Mouse (Mus musculus): ENCODE measurements at regions not wholly inside any gene's neighbourhood (a gene's known extent, or its start where the extent isn't known, plus 50 kb on each side); places are given as distances from the start of the nearest gene placed in this dataset.

DNA sequence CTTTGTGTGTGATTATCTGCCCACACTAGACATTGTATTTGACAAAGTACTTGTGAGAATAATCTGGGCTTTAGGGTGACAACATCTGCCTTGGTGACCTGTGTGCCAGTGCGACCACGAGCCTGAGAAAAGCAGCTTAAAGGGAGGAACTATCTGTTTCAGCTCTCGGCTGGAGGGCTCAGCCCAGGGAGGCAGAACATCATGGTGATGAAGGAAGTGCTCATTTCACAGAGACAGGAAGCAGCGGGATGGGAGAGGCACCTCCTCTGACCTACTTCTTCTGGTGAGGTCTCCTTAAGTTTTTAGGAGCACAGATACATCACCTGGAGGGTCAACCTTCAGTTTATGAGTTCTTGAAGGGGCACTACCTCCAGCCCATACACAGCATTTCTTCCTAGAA lies 89.8 kb downstream of the Kif26a start:
- no peak for DNase-seq (ENCODE audit: low read depth)

DNA sequence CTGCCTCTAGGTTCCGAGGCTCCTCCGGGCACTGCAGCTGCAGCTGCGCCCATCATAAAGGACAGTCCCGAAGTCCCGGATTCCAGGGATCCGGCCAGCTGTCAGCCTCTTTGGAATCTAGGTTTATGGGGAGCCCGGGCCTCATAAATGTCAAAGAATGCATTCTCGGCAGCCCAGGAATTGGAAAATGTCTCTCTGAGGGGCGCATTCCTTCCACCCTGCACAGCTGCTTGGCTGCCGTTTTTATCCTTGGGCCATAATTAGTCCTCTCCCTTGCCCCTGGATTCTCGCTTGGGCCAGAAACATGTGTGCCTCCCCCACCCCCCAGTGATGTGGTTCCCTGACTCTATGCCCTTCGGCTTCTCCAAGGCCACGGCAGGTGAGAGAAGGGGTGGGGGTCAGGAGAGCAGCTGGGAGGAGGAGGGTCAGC lies 91.1 kb downstream of the Kif26a start:
- DNase-seq (ENCODE audit: low read depth), result no peak

DNA sequence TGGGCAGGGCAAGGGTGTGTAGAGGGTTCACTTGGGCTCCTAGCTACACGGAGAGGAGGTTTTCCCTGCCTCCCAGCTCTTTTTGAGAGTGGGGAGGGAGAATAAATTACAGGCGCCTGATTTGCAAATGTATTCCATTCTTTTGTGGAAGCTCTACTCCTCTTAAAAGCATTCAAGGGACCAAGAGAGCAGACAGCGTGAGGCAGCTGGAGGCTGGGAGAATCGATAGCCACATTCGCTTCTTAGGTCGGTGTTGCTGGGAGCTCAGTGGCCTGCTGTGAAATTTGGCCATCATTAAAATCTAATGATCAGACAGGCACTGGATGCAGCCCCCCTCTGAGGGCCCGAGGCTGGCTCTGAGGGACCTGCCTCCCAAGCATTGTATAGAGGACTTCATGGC lies 92.8 kb downstream of the Kif26a start:
- DNase-seq (ENCODE audit: low read depth), result no peak

DNA sequence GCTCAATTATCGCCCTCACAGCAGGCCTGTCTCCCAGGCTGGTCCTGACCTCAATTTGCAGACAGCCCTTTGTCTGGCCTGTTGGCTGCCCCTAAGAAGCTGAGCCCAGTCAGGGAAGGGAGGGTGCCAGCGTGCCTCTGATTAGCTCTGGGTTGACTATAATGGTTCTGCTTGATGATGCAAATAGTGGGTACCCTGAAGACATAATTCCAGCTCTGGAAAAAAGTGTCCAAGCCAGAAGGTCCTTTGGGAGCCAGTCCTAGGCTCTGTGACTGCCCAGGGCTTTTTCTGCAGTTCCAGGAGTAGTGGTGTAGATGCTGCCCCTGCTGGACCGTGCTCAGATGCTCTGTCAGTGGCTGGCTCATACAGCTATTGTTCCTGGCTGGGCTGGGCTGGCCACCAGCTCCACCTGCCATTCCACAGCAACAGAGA lies 95.7 kb downstream of the Kif26a start:
- DNase-seq (ENCODE audit: low read depth), result no peak

DNA sequence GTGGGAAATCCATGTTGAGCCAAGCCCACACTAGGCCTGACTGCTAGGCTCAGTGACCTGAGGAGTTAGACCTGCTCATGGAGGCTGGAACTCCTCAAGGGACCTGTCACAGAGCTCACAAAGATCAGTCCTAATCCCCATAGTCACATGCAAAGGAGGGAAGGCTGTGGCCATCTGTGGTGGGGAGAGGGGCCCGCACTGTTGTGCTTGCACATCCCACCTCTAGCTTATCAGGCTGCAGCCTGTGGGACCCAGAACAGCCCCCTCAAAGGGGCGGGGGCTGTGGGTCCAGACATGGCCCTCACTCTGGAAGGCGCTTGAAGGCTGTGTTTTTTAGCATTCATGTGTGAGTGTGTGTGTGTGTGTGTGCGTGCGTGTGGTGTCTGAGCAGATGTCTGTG lies 97.2 kb downstream of the Kif26a start:
- no peak for DNase-seq (ENCODE audit: low read depth)

DNA sequence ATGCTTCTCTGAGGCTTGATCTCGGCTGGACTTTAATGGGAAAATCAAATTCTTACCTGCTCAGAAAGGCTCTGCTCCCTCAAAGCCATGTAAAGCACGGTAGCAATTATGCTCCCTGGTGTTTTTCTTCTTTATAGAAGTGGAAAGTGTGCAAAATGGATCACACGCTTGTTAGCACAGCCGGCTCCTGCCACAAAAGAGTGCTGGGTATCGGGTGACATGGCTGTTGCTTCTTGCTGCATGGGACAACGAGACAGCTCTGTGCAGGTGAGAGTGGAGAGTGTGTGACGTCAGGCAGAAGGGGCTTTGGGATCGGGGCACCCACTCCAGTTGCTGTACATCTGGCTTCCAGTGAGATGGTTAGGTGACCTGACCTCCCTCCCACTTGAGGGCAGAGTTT lies 104.9 kb downstream of the Kif26a start:
- no peak for DNase-seq (ENCODE audit: low read depth)

DNA sequence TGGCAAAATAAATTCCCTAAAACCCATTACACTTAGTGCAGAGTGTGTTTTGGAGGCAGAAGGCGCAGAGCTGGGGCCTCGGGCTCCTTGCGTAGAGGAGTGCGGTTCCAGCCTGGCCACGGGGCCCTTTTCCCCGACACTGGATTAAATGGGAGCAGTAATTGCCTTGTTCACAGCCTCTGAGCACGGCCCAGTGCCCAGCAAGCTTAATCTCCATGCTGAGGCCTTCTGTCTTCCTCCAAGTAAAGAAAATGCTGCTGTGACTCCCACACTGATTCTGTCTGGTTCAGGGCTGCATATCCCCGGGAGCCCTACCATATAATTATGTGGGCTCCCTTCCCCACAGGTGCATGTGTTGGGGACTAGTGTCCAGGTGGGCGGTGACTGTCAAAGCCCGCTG lies 107.5 kb downstream of the Kif26a start:
- DNase-seq (ENCODE audit: low read depth), result no peak

DNA sequence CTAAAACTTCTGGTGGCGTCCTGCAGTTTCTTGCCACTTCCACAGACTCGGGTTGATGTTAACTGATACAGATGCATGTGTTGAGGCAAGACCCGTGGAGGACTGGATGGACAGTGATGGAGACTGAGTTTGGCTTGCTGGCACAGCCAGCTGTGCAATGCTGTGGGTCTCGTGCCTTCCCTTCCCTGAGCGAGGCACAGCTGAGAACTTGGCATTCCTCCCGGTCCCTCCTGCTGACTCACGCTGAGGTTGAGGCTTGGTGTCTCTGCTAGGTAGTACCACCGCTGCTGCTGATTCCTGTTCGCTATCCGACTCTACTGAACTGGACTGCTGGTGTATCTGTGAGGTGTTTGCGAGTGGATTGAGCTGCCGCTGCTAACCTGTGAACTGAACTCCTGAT lies 109.2 kb downstream of the Kif26a start:
- DNase-seq (ENCODE audit: low read depth), result no peak

DNA sequence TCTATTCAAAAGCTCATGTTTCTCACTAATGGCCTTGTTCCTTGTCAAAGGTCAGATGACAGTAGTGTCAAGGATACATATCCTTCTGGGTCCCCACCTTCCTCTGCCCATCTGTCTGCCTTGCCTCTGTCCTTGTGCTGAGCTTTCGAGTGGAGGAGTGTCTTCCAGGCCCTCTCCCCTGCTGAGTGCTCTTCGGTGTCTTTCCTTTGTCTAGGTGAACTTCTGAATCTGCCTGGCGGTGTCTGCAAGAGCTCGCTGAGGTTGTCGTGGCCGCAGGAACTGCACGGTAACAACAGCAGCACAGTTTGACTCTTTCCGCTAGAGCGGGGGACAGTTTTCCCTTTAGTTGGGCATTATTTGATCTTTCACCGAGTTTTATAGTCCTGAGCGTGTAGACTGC lies 111.7 kb downstream of the Kif26a start:
- DNase-seq (ENCODE audit: low read depth), result no peak

DNA sequence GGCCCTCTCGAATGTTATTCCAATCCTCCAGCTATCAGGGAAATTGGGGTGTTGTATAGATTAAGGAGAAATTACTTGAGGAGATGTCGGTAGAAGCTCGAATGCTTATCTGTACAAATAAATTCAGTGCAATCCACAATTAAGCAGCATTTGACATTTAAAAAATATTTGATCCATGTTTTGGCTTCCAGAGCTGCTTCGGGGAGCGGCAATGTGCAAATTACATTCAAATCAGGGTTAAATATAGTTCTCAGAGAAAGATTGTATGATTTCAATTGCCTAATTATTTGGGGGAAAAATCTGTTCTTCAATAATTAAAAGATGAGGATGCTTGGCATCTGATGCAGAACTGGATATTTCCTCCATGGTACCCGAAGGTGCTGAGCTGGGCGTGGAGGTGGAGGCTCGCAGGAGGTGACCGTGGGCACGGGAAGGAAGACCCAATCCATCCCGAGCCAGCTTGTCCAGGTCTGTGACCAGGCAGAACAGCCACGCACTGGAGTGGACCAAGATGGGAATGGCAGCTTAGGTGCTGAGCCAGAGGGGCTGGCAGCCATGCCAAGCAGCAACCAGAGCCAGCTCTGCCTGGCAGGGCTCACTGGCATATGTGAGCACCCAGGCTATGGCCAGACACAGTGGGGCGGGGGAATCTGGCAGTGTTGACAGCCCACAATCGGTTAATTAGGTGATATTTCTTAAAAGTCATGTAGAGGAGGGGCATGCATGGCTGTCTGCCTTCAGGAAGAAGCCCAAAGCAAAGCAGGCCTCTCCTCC lies 117.5 kb downstream of the Kif26a start:
- DNase-seq (ENCODE audit: low read depth), result no peak

DNA sequence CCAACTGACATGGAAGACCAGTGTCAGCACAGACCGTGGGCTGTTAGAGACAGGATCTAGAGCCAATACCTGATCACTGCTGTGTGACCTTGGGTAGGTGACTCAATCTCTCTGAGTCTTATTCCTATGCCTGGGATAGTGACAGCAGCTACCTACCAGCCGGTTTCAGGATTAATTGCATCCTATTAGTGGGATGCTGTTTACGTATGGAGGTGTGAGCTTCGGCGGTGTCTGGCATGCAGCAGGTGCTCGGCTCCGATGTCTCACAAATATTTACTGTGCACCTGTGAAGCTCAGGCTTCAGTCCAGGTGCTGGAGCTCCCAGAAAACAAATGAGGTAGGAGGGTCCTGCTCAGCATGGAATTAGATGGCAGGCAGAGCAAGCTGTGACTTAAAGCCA lies 118.2 kb downstream of the Kif26a start:
- DNase-seq (ENCODE audit: low read depth), result no peak

DNA sequence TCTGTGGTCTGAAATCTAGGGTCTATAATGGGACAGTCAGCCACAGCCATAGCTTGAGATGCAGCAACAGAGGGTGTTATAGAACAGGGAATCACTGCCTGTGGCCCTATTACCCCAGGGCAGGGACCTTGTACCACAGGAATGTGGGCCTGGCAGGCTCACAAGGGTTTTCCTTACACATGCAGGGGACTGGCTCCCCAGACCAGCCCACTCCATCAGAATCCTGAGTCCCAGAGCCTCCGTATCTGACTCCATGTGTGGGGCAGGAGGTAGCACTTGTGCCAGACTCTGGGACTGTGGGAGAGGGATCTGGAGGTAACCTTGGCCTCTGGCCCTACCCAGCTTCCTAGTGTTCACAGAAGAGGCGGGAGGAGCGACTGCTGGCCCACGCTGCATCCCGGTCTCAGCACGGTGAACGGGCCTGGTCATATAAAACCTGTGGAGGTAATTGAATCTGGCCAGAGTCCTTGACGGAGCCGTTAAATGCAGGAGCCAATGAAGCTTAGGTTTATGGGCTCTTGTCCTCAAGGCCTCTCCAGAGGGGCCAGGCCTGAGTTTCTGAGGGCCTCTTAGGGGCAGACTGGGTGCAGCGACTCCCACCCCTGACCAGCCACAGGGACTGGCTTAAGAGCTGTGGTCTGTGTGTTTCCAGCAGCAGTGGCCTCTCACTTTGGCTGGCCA lies 119.4 kb downstream of the Kif26a start:
- DNase-seq (ENCODE audit: low read depth), result no peak

DNA sequence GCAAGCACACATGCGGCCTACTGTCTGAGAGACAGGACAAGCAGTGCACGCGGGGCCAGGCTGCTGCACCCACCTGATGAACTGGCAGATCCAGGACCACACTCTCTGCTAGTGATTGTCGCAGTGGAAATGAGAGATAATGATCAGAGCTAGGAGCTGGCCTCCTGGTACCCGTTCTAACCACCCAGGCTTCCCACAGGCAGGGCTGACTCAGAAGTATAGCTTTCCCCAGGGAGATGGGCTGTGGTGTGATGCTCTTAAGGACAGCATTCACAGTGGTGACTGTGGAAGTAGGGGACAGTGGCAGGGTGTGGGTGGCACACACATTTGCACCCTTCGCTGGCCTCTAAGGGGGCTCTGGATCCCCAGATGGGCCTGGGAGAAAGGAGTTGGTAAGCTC lies 128.0 kb downstream of the Kif26a start:
- DNase-seq (ENCODE audit: low read depth), result no peak

DNA sequence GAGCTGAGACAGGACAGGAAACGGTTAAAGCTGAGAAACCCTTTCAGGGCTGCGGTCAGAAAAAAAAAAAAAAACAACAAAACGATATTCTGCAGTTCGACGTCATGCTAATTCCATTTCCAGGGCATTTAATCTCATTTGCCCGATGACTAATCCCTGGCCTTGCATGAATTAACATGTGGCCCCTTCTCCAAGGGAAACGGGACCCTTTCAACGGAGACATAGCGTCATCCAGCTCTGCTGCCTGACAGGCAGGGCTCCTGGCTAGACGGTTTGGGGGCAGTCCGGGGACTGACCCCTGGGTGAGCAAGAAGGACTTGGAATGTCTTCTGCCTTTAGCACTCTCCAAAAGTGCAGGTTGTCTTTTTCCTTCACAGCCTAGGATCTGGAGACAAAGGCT lies 128.7 kb downstream of the Kif26a start:
- no peak for DNase-seq (ENCODE audit: low read depth)

DNA sequence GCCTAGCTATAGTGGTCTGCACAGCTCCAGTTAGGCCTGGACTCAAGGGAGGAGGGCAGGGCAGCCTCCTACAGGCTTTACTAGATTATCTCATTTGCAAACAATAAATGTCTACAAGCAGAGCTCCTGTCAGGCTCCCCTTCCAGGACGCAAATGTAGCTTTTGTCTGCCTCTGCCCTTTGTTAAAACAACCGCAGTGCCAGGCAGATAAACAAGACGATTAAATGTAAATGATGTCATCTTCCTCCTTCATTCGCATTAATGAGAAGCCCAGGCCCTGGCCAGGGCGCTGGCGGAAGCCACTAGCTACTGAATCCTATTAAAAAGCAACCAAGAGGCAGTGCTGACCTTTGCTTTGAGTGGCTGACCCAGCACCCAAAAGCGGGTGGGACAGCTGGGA lies 130.6 kb downstream of the Kif26a start:
- DNase-seq (ENCODE audit: low read depth), result no peak

DNA sequence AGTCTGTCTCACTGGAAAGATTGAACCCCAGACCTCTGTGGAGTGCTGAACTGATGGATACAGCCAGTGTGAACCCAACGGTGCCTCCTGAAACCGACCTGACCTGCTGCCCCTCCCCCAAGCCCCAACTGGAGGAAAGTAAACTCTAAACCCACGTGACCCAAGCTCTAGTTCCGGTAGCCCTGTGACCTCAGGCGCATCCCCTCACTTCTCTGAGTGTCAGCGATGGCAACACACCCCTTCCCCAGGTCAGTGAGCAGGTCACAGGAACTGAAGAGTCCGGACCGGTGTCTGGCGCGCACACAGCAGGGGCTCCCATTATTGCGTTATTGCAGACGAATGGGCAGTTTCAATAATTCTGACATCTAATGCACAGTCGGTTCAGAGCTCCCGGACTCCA lies 131.5 kb downstream of the Kif26a start:
- no peak for DNase-seq (ENCODE audit: low read depth)

DNA sequence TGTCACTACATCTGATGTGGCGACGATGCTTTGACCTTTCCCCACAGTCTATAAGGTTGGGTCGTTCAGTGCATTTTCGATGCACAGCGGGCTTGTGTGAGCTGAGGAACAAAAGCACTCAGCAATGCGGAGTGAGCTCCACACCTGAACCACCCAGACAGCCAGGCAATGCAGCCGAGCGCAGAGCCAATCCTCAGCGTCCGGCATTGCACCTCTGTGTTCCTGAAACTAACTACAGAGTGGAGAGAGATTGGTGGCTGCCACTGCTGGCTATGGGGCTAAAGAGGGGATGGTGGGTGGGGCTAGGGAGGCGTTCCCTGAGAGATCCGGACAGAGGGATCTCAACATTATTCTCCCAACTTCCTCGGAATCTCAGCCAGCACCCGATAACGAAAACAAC lies 139.1 kb downstream of the Kif26a start:
- no peak for DNase-seq (ENCODE audit: low read depth)

DNA sequence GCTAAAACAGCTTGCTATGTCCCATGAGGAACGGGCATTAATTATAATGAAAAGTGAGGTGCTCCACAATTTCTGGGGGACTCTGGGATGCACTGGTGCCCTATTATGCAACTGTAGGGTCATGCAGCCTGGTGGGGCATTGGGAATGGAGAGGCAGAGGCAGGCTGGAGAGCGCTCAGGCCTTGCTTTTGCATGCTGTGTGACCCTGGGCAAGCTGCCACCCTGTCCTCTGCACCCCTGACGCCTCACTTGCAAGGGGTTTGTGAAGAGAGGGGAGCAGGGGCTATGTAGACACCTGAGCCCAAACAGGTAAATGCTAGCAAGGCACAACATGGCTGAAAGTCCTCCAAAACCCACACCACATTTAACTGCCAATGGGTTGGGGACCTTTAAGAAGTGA lies 142.8 kb downstream of the Kif26a start:
- no peak for DNase-seq (ENCODE audit: low read depth)

DNA sequence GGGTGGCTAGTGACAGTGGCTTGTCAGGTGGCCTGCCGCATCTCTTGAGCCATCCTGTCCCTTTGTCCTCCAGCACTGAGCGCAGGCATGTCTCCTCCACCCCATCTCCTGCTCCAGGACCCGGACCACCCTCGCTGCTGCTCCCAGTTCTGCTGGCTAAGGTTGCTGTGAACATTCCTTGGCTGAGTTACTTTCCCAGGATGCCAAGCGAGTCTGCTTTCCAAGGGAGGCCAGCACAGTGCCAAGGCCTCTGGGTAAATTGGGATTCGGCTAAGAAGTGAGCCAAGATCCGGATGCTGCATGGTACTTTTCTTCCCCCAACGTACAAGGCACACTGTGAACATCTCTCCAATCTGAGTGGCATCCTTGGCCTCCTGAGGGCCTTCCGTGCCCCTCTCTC lies 144.3 kb downstream of the Kif26a start:
- no peak for DNase-seq (ENCODE audit: low read depth)

DNA sequence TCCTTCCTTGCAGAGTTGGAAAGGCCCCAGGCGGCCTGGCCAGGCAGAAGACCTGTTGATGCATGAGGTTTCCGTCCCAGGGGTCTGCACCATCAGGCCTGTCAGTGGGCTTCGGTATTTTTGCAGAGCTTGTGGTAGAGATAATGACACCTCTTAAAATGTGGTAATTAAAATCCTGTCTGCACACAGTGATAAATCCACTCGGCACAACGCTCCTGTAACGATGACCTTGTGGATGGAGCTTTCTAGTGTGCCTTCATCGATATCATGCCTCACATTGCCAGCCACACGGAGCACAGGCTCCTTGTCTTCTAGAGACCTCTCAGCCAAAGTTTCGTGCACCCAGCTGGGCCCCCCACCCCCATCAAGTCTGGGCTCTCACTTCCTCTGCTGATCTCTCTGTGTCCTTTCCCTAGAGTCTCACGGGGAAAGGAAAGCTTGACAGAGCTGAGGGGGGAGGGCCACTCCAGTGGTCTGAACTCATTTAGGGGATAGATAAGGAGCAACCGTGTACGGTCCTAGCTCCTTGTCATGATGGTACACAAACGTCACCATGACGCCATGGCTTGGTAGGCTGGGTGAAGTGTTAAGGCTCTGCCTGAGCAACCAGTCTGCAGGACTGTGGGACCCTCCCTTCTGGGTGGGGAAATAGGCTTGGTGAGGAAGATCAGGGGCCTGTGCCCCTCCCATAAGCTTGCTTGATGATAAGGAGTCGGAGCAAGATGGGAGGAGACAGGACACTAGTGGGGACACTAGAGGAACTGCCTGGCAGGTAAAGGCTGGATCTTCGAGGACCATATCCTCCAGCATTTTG lies 145.9 kb downstream of the Kif26a start:
- no peak for DNase-seq (ENCODE audit: low read depth)

DNA sequence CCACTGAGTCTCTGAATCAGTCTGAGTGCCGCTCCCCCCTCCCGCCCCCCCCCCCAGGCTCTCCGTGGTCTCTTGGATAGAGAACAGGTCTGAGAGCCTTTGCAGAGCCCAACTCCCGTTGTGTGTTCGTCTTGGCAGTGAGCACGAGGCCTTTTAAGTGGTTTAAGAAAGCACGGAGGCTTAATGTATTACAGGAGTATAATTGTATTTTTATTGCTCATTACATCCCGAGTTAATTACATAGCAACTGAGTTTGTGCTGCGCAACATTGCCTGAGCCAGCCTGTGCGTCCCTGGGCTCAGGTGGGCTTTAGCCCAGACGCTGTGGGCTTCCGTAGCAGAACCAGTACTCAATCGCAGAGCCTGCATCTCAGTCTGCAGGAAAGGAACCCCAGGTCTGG lies 147.1 kb downstream of the Kif26a start:
- no peak for DNase-seq (ENCODE audit: low read depth)

DNA sequence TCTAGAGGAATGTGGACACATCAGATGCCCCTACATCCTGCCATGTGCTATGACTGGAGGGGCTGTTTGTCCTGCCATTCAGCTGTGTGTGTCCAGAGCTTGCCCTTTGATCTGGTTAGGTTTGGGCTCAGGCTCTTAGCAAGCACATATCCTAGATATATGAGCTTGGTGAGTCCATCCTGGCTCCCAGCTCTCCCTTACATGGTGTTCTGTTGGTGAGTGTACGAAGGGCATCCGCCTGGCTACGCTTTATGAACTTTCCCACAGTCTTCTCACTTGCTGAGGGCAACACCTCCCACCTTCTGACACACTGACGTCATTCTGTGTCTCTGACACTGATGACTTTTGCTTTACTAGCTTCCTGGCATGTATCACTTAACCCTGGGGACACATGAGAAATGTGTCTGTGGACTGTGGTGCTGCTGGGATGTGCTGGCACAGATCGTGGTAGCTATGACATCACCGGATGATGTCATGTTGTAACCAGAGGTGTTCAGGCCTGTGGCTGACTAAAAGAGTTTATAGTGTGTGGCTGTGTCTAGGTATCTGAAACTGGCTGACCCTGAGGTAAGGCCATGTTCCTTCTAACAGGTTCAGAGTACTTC lies 149.4 kb downstream of the Kif26a start:
- no peak for DNase-seq (ENCODE audit: low read depth)

DNA sequence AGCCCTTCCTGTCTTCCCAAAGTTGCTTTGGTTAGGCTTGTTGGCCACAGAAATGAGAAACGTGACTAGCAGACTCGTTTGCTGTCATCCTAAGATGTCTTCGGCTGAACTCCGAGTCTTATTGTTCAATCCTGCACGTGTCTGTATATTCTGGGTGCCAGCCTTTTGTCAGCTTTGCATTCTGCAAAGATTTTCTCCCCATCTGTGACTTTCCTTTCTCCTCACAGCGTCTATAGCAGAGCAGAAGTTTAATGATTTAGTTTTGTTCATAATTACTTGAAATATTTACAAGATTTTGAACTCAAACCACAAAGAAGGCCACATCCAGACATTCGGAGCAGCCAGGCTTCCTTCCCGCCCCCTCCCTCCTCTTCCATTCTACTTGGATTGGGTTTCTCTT lies 152.5 kb downstream of the Kif26a start:
- no peak for DNase-seq (ENCODE audit: low read depth)

Data from induced T-regulatory cell, adult 2 months (primary cell).